Mouse (Mus musculus): ENCODE results near the gene Impg2. TPM values are rescaled to one million over a fixed set of nuclear protein-coding genes. Genes with fewer than 3 reads are reported as not detected.

Gene Impg2
- 0.12 and 0.14 TPM in 2 replicates for polyA plus RNA-seq (2015; fragmentation: Nextera tagmentation; extraction: Ambion mirVana)

- no peak within 1 kb of the TSS for H3K9ac ChIP-seq
- no peaks in the 10 kb centered on the region for H3K9me3 ChIP-seq (replicated peaks)
- H3K4me2 ChIP-seq, result no peak within 1 kb of the TSS
- no peaks in the 10 kb centered on the region for H3K36me3 ChIP-seq (replicated peaks)
- no peak for ATAC-seq (ENCODE audit: insufficient read depth)
- no peak within 1 kb of the TSS for H3K4me3 ChIP-seq (replicated peaks)
- no peak within 1 kb of the TSS for H3K27ac ChIP-seq (replicated peaks)
- no peaks in the 10 kb centered on the region for H3K27me3 ChIP-seq
- H3K4me1 ChIP-seq (replicated peaks), result no peaks in the 10 kb centered on the region
- WGBS (ENCODE audit: insufficient replicate concordance), result 81% methylated on average over 6 of the region's 6 CpGs
Observed at GRCm38 (mm10) chr16:56204051-56204450, at the start of gene Impg2. TSS of gene Impg2 (plus strand) at chr16:56204313.

GRCm38 (mm10) chr16:56163466-56163865, 40.6 kb upstream of the Impg2 start:
- H3K9ac ChIP-seq, result no peak overlapping the region
- H3K36me3 ChIP-seq (replicated peaks), result peaks cover 13% of the 10 kb centered on the region; the same call in 1 of the 2 replicates
- no peaks in the 10 kb centered on the region for H3K4me1 ChIP-seq (replicated peaks)
- no peaks in the 10 kb centered on the region for H3K9me3 ChIP-seq (replicated peaks)
- H3K27me3 ChIP-seq, result no peaks in the 10 kb centered on the region
- ATAC-seq (ENCODE audit: insufficient read depth), result no peak
- no peak overlapping the region for H3K4me3 ChIP-seq (replicated peaks)
- H3K4me2 ChIP-seq, result no peak overlapping the region
- 86% methylated on average over 7 of the region's 7 CpGs for WGBS (ENCODE audit: insufficient replicate concordance)
- H3K27ac ChIP-seq (replicated peaks), result no peak overlapping the region

- no peak overlapping the region for H3K9ac ChIP-seq
- no peaks in the 10 kb centered on the region for H3K27me3 ChIP-seq
- no peak for ATAC-seq (ENCODE audit: insufficient read depth)
- H3K36me3 ChIP-seq (replicated peaks), result peaks cover 38% of the 10 kb centered on the region
- no peaks in the 10 kb centered on the region for H3K9me3 ChIP-seq (replicated peaks)
- H3K27ac ChIP-seq (replicated peaks), result no peak overlapping the region
- no peak overlapping the region for H3K4me2 ChIP-seq
- H3K4me1 ChIP-seq (replicated peaks), result no peaks in the 10 kb centered on the region
- H3K4me3 ChIP-seq (replicated peaks), result no peak overlapping the region
Observed at GRCm38 (mm10) chr16:56170247-56170646, 33.9 kb upstream of the Impg2 start.

- no peak overlapping the region for H3K4me3 ChIP-seq (replicated peaks)
- H3K27ac ChIP-seq (replicated peaks), result no peak overlapping the region
- peaks cover 30% of the 10 kb centered on the region for H3K36me3 ChIP-seq (replicated peaks)
- no peak for ATAC-seq (ENCODE audit: insufficient read depth)
- H3K4me1 ChIP-seq (replicated peaks), result no peaks in the 10 kb centered on the region
- 69% methylated on average over 8 of the region's 8 CpGs for WGBS (ENCODE audit: insufficient replicate concordance)
- no peaks in the 10 kb centered on the region for H3K9me3 ChIP-seq (replicated peaks)
- no peak overlapping the region for H3K9ac ChIP-seq
- H3K4me2 ChIP-seq, result no peak overlapping the region
- H3K27me3 ChIP-seq, result no peaks in the 10 kb centered on the region
Observed at GRCm38 (mm10) chr16:56175867-56176581, 28.1 kb upstream of the Impg2 start.

- Histone ChIP-seq H3K36me3 (replicated peaks) (peaks cover 34% of the 10 kb centered on the region), H3K27me3 (no peaks in the 10 kb centered on the region), H3K27ac (replicated peaks) (no peak overlapping the region), H3K4me3 (replicated peaks) (no peak overlapping the region), H3K9ac (no peak overlapping the region), H3K4me1 (replicated peaks) (no peaks in the 10 kb centered on the region), H3K4me2 (no peak overlapping the region), H3K9me3 (replicated peaks) (no peaks in the 10 kb centered on the region)
- WGBS (ENCODE audit: insufficient replicate concordance), result 67% methylated on average over 4 of the region's 4 CpGs
- peak; percentile 57 for ATAC-seq (ENCODE audit: insufficient read depth)
Observed at GRCm38 (mm10) chr16:56186863-56187262, 17.2 kb upstream of the Impg2 start.

GRCm38 (mm10) chr16:56188198-56188597, 15.9 kb upstream of the Impg2 start:
- 88% methylated on average over 9 of the region's 9 CpGs for WGBS (ENCODE audit: insufficient replicate concordance)
- Histone ChIP-seq H3K9me3 (replicated peaks) (no peaks in the 10 kb centered on the region), H3K4me1 (replicated peaks) (no peaks in the 10 kb centered on the region)

GRCm38 (mm10) chr16:56212740-56213139, 8.6 kb downstream of the Impg2 start:
- 54% methylated on average over 3 of the region's 3 CpGs for WGBS (ENCODE audit: insufficient replicate concordance)
- H3K27me3 ChIP-seq, result no peaks in the 10 kb centered on the region
- no peak overlapping the region for H3K4me2 ChIP-seq
- no peak overlapping the region for H3K27ac ChIP-seq (replicated peaks)
- no peak overlapping the region for H3K4me3 ChIP-seq (replicated peaks)
- H3K9me3 ChIP-seq (replicated peaks), result no peaks in the 10 kb centered on the region
- no peak overlapping the region for H3K9ac ChIP-seq
- H3K4me1 ChIP-seq (replicated peaks), result no peaks in the 10 kb centered on the region
- H3K36me3 ChIP-seq (replicated peaks), result no peaks in the 10 kb centered on the region
- ATAC-seq (ENCODE audit: insufficient read depth), result no peak

More at GRCm38 (mm10) chr16:56188198-56188597, 15.9 kb upstream of the Impg2 start:
- Histone ChIP-seq H3K27ac (replicated peaks) (no peak overlapping the region), H3K36me3 (replicated peaks) (peaks cover 22% of the 10 kb centered on the region), H3K9ac (no peak overlapping the region), H3K4me2 (no peak overlapping the region), H3K4me3 (replicated peaks) (no peak overlapping the region), H3K27me3 (no peaks in the 10 kb centered on the region)
- ATAC-seq (ENCODE audit: insufficient read depth), result no peak

- no peak for ATAC-seq (ENCODE audit: insufficient read depth)
- Histone ChIP-seq H3K4me1 (replicated peaks) (no peaks in the 10 kb centered on the region), H3K4me2 (no peak overlapping the region), H3K9ac (no peak overlapping the region), H3K9me3 (replicated peaks) (no peaks in the 10 kb centered on the region), H3K4me3 (replicated peaks) (no peak overlapping the region), H3K27ac (replicated peaks) (no peak overlapping the region), H3K36me3 (replicated peaks) (no peaks in the 10 kb centered on the region), H3K27me3 (no peaks in the 10 kb centered on the region)
Observed at GRCm38 (mm10) chr16:56227686-56228085, 23.6 kb downstream of the Impg2 start.

GRCm38 (mm10) chr16:56229455-56229854, 25.3 kb downstream of the Impg2 start:
- Histone ChIP-seq H3K4me3 (replicated peaks) (no peak overlapping the region), H3K27me3 (no peaks in the 10 kb centered on the region), H3K36me3 (replicated peaks) (no peaks in the 10 kb centered on the region), H3K27ac (replicated peaks) (no peak overlapping the region), H3K9me3 (replicated peaks) (no peaks in the 10 kb centered on the region), H3K4me2 (no peak overlapping the region), H3K9ac (no peak overlapping the region), H3K4me1 (replicated peaks) (no peaks in the 10 kb centered on the region)
- 41% methylated on average over 2 of the region's 2 CpGs for WGBS (ENCODE audit: insufficient replicate concordance)
- ATAC-seq (ENCODE audit: insufficient read depth), result no peak

GRCm38 (mm10) chr16:56231300-56231699, 27.2 kb downstream of the Impg2 start:
- no peak for ATAC-seq (ENCODE audit: insufficient read depth)
- Histone ChIP-seq H3K4me3 (replicated peaks) (no peak overlapping the region), H3K4me2 (no peak overlapping the region), H3K36me3 (replicated peaks) (no peaks in the 10 kb centered on the region), H3K4me1 (replicated peaks) (no peaks in the 10 kb centered on the region), H3K9me3 (replicated peaks) (no peaks in the 10 kb centered on the region), H3K27me3 (no peaks in the 10 kb centered on the region), H3K27ac (replicated peaks) (no peak overlapping the region), H3K9ac (no peak overlapping the region)
- WGBS (ENCODE audit: insufficient replicate concordance), result 48% methylated on average over 10 of the region's 10 CpGs

GRCm38 (mm10) chr16:56232736-56233135, 28.6 kb downstream of the Impg2 start:
- no peak for ATAC-seq (ENCODE audit: insufficient read depth)
- no peaks in the 10 kb centered on the region for H3K4me1 ChIP-seq (replicated peaks)
- H3K9me3 ChIP-seq (replicated peaks), result no peaks in the 10 kb centered on the region
- no peak overlapping the region for H3K4me2 ChIP-seq
- no peaks in the 10 kb centered on the region for H3K27me3 ChIP-seq
- H3K36me3 ChIP-seq (replicated peaks), result no peaks in the 10 kb centered on the region
- no peak overlapping the region for H3K4me3 ChIP-seq (replicated peaks)
- no peak overlapping the region for H3K9ac ChIP-seq
- no peak overlapping the region for H3K27ac ChIP-seq (replicated peaks)
- 70% methylated on average over 10 of the region's 10 CpGs for WGBS (ENCODE audit: insufficient replicate concordance)

- no peaks in the 10 kb centered on the region for H3K36me3 ChIP-seq (replicated peaks)
- H3K27me3 ChIP-seq, result no peaks in the 10 kb centered on the region
- H3K27ac ChIP-seq (replicated peaks), result no peak overlapping the region
- H3K4me3 ChIP-seq (replicated peaks), result no peak overlapping the region
- no peaks in the 10 kb centered on the region for H3K4me1 ChIP-seq (replicated peaks)
- ATAC-seq (ENCODE audit: insufficient read depth), result no peak
- H3K4me2 ChIP-seq, result no peak overlapping the region
- H3K9ac ChIP-seq, result no peak overlapping the region
- 80% methylated on average over 3 of the region's 3 CpGs for WGBS (ENCODE audit: insufficient replicate concordance)
- H3K9me3 ChIP-seq (replicated peaks), result no peaks in the 10 kb centered on the region
Observed at GRCm38 (mm10) chr16:56246031-56246430, 41.9 kb downstream of the Impg2 start.

Measured in liver, embryonic 15.5 days (tissue).